Mouse (Mus musculus) testis, adult 2 months (tissue): ENCODE results near the gene Dhx8. TPM values are rescaled to one million over a fixed set of nuclear protein-coding genes. Genes with fewer than 3 reads are reported as not detected.

ENCODE experiments used
- H3K27ac ChIP-seq: fragments of 200-500 bp; 2 replicates; pipeline ENCODE4 v1.5.1; 2012; ENCODE audit warnings: low read depth, low read length; ENCODE audit not compliant: control insufficient read depth, insufficient read depth
- H3K27me3 ChIP-seq: fragments of 200-500 bp; 2 replicates; pipeline ENCODE4 v1.6.1; 2012; ENCODE audit warnings: mild to moderate bottlenecking, low read length, moderate library complexity; ENCODE audit not compliant: control insufficient read depth, insufficient read depth
- H3K36me3 ChIP-seq: fragments of 200-500 bp; 2 replicates; pipeline ENCODE4 v1.6.1; 2012; ENCODE audit warnings: mild to moderate bottlenecking, low read length; ENCODE audit not compliant: control insufficient read depth, insufficient read depth
- H3K4me1 ChIP-seq: fragments of 200-500 bp; 2 replicates; pipeline ENCODE4 v1.6.1; 2012; ENCODE audit warnings: low read length; ENCODE audit not compliant: control insufficient read depth, insufficient read depth
- H3K4me3 ChIP-seq: fragments of 200-500 bp; 2 replicates; pipeline ENCODE4 v1.5.1; 2012; ENCODE audit warnings: low read depth, mild to moderate bottlenecking, low read length, moderate library complexity, mixed read lengths; ENCODE audit not compliant: control insufficient read depth
- CTCF ChIP-seq: fragments of 200-500 bp; IDR thresholded peaks from 2 replicates; pipeline ENCODE4 v1.5.1; 2012; ENCODE audit warnings: low read depth, mild to moderate bottlenecking, inconsistent platforms, low read length, moderate library complexity; ENCODE audit not compliant: control insufficient read depth, insufficient read depth, insufficient replicate concordance
- POLR2A ChIP-seq: fragments of 200-500 bp; IDR thresholded peaks from 2 replicates; pipeline ENCODE4 v1.6.1; 2012; ENCODE audit warnings: low read depth, mild to moderate bottlenecking, inconsistent platforms, low read length, moderate library complexity; ENCODE audit not compliant: control insufficient read depth
- polyA plus RNA-seq: library from polyadenylated mRNA; depleted of rRNA; stranded (reverse); fragments of >200 nt; gene quantifications from 2 replicates; pipeline ENCODE4 v1.2.3, GENCODE M21; 2012

Dhx8 gene
- polyA plus RNA-seq, 1 experiment = 21.0 TPM

DNA sequence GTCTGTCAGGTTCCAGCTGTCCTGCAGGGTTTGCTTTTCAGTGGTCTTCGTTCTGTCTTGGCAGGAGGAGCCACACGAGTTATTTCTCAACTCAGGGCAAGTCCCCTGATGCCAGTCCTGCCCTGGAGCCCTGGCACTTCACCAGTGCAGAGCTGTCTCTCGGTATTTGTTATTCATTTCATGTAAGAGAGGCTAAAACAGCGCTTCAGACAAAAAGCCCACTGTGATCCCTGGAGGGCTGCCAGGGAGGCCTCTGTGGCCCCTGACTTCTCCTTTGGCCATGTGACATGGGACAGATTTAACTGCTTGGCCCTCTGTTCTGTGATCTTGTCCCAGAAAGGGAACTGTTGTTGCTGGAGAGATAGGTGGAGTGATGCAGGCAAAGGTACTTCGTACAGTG is 25.7 kb downstream of the Dhx8 start:
- Histone ChIP-seq H3K27me3 (no peaks in the 10 kb centered on the region), H3K4me1 (no peaks in the 10 kb centered on the region), H3K27ac (no peak overlapping the region), H3K4me3 (no peak overlapping the region), H3K36me3 (peaks cover 6% of the 10 kb centered on the region)
- TF ChIP-seq CTCF (no peak), POLR2A (no peak)

DNA sequence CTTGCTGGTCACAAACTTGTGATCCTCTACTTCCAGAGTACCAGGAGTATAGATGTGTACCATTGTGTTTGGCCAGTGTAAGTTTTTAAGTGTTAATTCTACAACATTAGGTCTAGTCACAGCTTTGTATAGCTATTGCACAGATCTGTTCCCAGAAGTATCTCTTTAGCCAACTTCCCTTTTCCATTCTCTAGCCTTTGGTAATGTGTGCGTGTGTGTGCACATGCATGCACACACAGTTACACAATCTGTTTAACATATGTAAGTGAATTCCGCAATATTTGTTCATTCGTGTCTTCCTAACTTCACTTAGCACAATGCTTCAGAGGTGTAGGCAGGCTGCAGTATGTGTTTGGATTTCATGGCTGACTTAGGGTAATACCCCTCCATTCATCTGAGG is 26.8 kb downstream of the Dhx8 start:
- TF ChIP-seq CTCF = no peak
- no peak for TF ChIP-seq POLR2A
- H3K36me3 ChIP-seq = peaks cover 8% of the 10 kb centered on the region
- H3K27ac ChIP-seq = no peak overlapping the region
- no peaks in the 10 kb centered on the region for H3K27me3 ChIP-seq
- H3K4me3 ChIP-seq = no peak overlapping the region
- H3K4me1 ChIP-seq = no peaks in the 10 kb centered on the region

DNA sequence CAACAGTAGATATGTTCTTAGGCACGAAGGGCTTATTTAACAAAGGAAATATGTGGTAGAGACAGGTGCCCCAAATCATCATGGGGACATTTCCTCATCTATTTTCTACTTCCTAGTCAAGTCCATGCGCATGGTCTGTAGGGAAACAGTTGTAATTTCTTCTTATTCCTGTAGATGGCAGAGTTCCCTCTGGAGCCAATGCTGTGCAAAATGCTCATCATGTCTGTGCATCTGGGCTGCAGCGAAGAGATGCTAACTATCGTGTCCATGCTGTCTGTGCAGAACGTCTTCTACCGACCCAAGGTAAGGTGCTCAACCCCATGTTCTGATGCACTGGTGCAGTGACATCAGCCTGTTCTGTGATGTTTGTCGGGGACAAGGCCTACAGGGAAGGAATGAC is 31.0 kb downstream of the Dhx8 start:
- H3K4me1 ChIP-seq = no peaks in the 10 kb centered on the region
- no peak overlapping the region for H3K4me3 ChIP-seq
- peaks cover 13% of the 10 kb centered on the region for H3K36me3 ChIP-seq
- no peaks in the 10 kb centered on the region for H3K27me3 ChIP-seq
- H3K27ac ChIP-seq = no peak overlapping the region
- TF ChIP-seq POLR2A = no peak
- peak; percentile 31; the same call in 1 of the 2 replicates for TF ChIP-seq CTCF

DNA sequence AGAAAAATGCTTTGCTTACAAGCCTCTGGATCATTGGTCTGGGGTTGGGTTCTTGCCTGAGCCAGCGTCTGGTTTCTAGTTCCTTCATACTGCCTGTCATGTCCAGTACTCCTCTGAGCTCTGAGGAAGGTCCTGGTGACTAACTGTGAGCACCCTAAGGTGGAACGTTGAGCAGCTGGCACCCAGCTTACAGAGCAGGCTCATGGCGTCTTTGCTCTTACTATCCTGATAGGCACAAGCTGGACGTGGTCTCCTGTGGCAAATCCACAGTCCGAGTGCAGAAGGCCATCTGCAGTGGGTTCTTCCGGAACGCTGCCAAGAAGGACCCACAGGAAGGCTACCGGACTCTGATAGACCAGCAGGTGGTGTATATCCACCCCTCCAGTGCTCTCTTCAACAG is 31.8 kb downstream of the Dhx8 start:
- no peaks in the 10 kb centered on the region for H3K4me1 ChIP-seq
- no peak overlapping the region for H3K4me3 ChIP-seq
- H3K27me3 ChIP-seq = no peaks in the 10 kb centered on the region
- H3K27ac ChIP-seq = no peak overlapping the region
- peaks cover 13% of the 10 kb centered on the region for H3K36me3 ChIP-seq
- no peak for TF ChIP-seq CTCF
- TF ChIP-seq POLR2A = no peak

DNA sequence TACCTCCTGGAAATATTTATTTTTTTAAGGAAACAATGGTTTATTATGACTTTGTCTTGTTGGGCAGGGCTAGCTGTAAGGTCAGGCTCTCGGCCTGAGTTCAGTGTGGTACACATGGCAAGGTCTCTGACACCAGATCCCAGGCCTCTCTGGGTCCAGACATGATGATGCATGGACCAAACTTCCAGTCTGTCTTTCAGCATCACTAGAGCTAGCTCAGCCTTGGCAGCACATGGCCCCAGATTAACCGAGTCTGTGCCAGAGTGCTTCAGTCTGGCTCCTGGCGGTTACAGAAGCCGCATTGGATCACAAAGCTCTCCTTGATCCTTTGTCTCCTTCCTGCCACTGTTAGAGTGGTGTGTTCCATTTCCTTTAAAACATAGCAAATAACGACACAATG is 34.6 kb downstream of the Dhx8 start:
- H3K27me3 ChIP-seq = no peaks in the 10 kb centered on the region
- H3K4me3 ChIP-seq = no peak overlapping the region
- TF ChIP-seq POLR2A = no peak
- no peak for TF ChIP-seq CTCF
- peaks cover 4% of the 10 kb centered on the region for H3K4me1 ChIP-seq
- H3K36me3 ChIP-seq = peaks cover 13% of the 10 kb centered on the region
- H3K27ac ChIP-seq = no peak overlapping the region

DNA sequence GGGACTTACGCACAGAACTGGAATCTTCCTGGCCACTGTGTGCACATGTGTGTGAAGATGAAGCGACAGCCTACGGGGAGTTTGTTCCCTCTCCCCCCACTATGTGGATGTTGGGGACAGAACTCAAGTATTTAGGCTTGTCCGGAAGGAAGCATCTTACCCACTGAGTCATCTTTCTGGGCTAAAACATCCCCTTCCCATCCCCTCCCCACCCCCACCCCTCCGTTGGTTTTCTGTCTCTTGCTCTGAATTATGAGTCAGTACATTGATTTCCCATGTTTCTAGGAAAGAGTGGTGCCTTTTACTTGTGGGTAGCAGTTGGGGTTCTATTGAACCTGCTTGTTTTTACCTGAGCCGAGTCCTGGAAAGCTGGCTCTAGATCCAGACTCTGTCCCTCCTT is 36.0 kb downstream of the Dhx8 start:
- Histone ChIP-seq H3K27ac (no peak overlapping the region), H3K27me3 (no peaks in the 10 kb centered on the region), H3K36me3 (peaks cover 9% of the 10 kb centered on the region), H3K4me3 (no peak overlapping the region), H3K4me1 (peaks cover 10% of the 10 kb centered on the region)
- TF ChIP-seq POLR2A = no peak
- TF ChIP-seq CTCF = no peak

DNA sequence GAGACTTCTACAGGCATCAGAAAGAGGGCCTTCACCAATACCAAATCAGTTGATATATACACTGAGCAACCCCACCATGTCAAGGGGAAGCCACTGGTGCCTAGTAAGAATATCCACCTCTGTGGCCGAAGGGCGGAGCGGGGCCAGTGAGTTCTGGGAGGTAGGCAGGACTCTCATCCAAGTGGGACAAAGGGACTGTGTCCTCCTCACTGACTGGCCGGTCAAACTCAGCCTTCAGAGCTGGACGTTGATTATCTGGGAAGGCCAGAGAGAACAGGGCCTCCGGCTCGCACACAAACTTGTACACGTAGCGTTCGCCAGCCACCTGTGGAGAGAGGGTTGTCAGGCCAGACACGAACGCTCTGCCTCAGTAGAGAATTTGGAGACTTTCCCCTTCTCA is 37.5 kb downstream of the Dhx8 start:
- Histone ChIP-seq H3K27me3 (no peaks in the 10 kb centered on the region), H3K27ac (no peak overlapping the region), H3K36me3 (peaks cover 7% of the 10 kb centered on the region), H3K4me1 (peaks cover 10% of the 10 kb centered on the region), H3K4me3 (no peak overlapping the region)
- TF ChIP-seq POLR2A = no peak
- no peak for TF ChIP-seq CTCF

DNA sequence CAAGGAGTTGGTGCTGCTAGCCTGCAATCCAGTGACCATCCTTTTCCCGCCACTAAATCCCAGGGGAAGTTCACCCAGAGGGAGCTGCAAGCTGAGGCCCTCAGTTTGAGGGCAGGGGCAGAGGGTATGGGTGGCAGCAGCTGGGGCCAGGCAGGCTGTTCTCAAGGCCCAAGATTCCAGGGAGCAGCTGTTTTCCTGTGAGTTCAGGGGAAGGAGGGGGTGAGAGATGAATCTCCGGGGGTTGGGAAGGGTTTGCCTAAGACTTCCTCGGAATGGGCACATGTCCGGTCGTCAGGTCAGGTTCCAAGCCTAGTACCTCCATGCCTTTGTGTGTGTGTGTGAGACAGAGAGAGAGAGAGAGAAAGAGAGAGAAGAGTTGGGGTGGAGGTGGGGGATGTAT is 39.3 kb downstream of the Dhx8 start:
- TF ChIP-seq POLR2A = no peak
- no peak for TF ChIP-seq CTCF
- Histone ChIP-seq H3K27me3 (no peaks in the 10 kb centered on the region), H3K4me3 (no peak overlapping the region), H3K36me3 (peaks cover 1% of the 10 kb centered on the region; the same call in 1 of the 2 replicates), H3K27ac (no peak overlapping the region), H3K4me1 (peaks cover 10% of the 10 kb centered on the region)
